Mouse (Mus musculus): ENCODE measurements around the gene 9830107B12Rik. TPM values are rescaled to one million over a fixed set of nuclear protein-coding genes. Genes with fewer than 3 reads are reported as not detected.

Gene 9830107B12Rik
- polyA plus RNA-seq, 1 experiment from 2014 or later, result not detected

DNA sequence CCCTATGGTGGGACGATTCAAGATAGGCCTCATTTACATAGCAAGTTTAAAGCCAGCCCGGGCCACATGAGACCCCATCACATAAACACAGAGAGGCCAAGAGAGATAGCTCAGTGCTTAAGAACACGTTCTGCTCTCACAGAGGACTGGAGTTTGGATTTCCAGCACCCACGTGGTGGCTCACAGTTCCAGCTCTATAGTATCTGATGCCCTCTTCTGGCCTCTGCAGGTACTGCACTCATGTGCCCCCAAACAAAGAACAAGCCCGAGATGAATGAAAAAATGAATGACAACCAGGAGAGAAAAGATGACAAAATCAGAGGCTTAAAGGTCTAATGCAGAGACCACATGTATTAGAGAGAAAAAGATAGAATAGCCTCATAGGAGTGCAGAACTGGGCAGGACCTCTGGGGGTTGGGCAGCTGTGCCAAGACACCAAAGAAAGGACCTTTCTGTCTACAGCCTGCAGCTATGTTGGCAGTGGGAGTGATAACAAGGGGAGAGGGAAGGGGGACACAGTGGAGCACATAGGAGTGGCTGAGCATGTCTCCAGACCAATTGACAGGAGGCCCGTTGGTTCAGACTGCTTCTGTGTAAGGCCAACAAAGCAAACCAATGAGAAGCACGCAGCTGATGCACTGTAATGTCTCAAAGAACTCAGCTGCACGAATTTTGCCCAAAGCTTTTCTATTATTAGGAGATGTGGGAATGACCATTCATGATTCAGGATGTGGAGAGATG, 35.4 kb downstream of the 9830107B12Rik start:
- H3K4me2 ChIP-seq (replicated peaks), result no peak overlapping the region

DNA sequence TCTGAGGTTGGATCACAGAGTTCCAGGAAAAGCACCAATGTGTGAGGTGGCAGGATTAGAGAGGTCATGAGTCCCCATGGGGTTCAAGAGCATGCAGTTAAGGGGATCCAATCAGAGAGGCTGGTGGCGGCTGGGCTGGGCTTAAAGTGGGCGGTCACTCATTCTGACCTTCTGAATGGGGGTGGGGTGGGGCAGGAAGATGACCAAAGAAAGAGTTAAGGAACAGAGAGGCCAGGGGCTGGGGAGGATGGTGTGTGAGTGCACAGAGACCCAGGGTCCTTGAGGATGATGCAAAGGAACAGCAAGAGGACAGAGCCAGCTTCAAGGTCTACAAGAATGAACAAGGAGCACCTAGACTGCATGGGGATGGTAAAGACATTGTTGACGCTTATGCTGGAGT, 37.5 kb downstream of the 9830107B12Rik start:
- H3K4me3 ChIP-seq (replicated peaks; ENCODE audit: low read length), result no peak overlapping the region
- ATAC-seq (ENCODE audit: low FRiP score), result no peak
- H3K9ac ChIP-seq, result no peak overlapping the region
- 0 out of 2 replicates have a peak, but pooled peaks cover under 1% of the 10 kb centered on the region for H3K9me3 ChIP-seq (ENCODE audit: control insufficient read depth, low read length)
- 76% methylated on average over 3 of the region's 3 CpGs for WGBS
- H3K4me1 ChIP-seq (replicated peaks; ENCODE audit: control insufficient read depth, insufficient read depth, low read length), result no peaks in the 10 kb centered on the region
- no peaks in the 10 kb centered on the region for H3K27me3 ChIP-seq (ENCODE audit: control insufficient read depth, insufficient read depth, low read length)
- no peak overlapping the region for H3K4me2 ChIP-seq (replicated peaks)
- DNase-seq (ENCODE audit: low spot score), result no peak
- H3K27ac ChIP-seq, result no peak overlapping the region
- no peaks in the 10 kb centered on the region for H3K36me3 ChIP-seq (replicated peaks; ENCODE audit: control insufficient read depth, insufficient read depth)

More for the DNA sequence above, 35.4 kb downstream of the 9830107B12Rik start:
- 49% methylated on average over 8 of the region's 8 CpGs for WGBS
- ATAC-seq (ENCODE audit: low FRiP score) (no peak), DNase-seq (ENCODE audit: low spot score) (no peak)
- Histone ChIP-seq H3K4me3 (replicated peaks; ENCODE audit: low read length) (no peak overlapping the region), H3K27me3 (ENCODE audit: control insufficient read depth, insufficient read depth, low read length) (no peaks in the 10 kb centered on the region), H3K27ac (no peak overlapping the region), H3K4me1 (replicated peaks; ENCODE audit: control insufficient read depth, insufficient read depth, low read length) (no peaks in the 10 kb centered on the region), H3K9me3 (ENCODE audit: control insufficient read depth, low read length) (0 out of 2 replicates have a peak, but pooled peaks cover 5% of the 10 kb centered on the region), H3K9ac (no peak overlapping the region), H3K36me3 (replicated peaks; ENCODE audit: control insufficient read depth, insufficient read depth) (no peaks in the 10 kb centered on the region)

DNA sequence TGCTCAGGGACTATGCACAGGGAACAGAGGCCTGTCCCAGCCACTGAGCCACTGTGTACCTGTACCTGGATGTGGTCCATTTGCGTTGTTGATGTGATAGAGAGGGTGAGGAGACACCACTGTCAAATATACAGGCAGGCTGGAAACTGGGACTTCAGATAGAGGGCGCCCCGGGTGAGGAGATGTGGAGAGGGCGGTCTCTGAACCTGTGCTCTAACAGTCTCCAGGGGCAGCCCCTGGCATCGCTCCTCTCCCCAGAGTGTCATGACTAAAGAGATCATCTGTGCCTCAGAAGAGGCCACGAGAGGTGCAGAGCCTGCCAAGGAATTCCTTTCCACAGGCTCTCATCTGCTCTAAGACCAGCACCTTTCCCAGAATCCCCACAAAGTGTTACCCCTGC, 38.2 kb downstream of the 9830107B12Rik start:
- WGBS, result 47% methylated on average over 6 of the region's 6 CpGs

DNA sequence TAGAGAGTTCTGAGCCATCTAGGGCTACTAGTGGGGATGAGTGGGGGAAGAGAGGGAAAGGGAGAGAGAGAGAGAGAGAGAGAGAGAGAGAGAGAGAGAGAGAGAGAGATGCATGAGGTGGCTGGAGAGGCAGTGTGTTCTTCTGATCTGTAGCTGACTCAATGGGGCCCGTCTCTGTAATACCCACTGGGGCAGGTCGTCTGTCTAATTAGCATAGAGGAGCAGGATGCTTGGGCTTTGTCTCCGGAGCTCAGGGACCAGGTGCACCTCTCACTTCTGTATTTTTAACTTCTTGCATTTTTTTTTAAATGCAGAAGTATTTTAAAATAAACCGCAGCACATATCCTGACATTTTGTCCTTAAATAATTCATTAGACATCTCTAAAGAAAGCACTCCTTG, 38.7 kb downstream of the 9830107B12Rik start:
- H3K27ac ChIP-seq, result no peak overlapping the region
- H3K4me3 ChIP-seq (replicated peaks; ENCODE audit: low read length), result no peak overlapping the region
- no peak overlapping the region for H3K9ac ChIP-seq
- DNase-seq (ENCODE audit: low spot score) (no peak), ATAC-seq (ENCODE audit: low FRiP score) (no peak)
- no peaks in the 10 kb centered on the region for H3K4me1 ChIP-seq (replicated peaks; ENCODE audit: control insufficient read depth, insufficient read depth, low read length)
- 36% methylated on average over 4 of the region's 4 CpGs for WGBS
- no peak overlapping the region for H3K4me2 ChIP-seq (replicated peaks)
- no peaks in the 10 kb centered on the region for H3K36me3 ChIP-seq (replicated peaks; ENCODE audit: control insufficient read depth, insufficient read depth)
- no peaks in the 10 kb centered on the region for H3K27me3 ChIP-seq (ENCODE audit: control insufficient read depth, insufficient read depth, low read length)
- H3K9me3 ChIP-seq (ENCODE audit: control insufficient read depth, low read length), result no peaks in the 10 kb centered on the region

More for the DNA sequence above, 38.2 kb downstream of the 9830107B12Rik start:
- DNase-seq (ENCODE audit: low spot score), result no peak
- Histone ChIP-seq H3K4me2 (replicated peaks) (no peak overlapping the region), H3K4me3 (replicated peaks; ENCODE audit: low read length) (no peak overlapping the region), H3K27ac (no peak overlapping the region), H3K9me3 (ENCODE audit: control insufficient read depth, low read length) (no peaks in the 10 kb centered on the region), H3K36me3 (replicated peaks; ENCODE audit: control insufficient read depth, insufficient read depth) (no peaks in the 10 kb centered on the region), H3K27me3 (ENCODE audit: control insufficient read depth, insufficient read depth, low read length) (no peaks in the 10 kb centered on the region), H3K9ac (no peak overlapping the region), H3K4me1 (replicated peaks; ENCODE audit: control insufficient read depth, insufficient read depth, low read length) (no peaks in the 10 kb centered on the region)
- no peak for ATAC-seq (ENCODE audit: low FRiP score)

DNA sequence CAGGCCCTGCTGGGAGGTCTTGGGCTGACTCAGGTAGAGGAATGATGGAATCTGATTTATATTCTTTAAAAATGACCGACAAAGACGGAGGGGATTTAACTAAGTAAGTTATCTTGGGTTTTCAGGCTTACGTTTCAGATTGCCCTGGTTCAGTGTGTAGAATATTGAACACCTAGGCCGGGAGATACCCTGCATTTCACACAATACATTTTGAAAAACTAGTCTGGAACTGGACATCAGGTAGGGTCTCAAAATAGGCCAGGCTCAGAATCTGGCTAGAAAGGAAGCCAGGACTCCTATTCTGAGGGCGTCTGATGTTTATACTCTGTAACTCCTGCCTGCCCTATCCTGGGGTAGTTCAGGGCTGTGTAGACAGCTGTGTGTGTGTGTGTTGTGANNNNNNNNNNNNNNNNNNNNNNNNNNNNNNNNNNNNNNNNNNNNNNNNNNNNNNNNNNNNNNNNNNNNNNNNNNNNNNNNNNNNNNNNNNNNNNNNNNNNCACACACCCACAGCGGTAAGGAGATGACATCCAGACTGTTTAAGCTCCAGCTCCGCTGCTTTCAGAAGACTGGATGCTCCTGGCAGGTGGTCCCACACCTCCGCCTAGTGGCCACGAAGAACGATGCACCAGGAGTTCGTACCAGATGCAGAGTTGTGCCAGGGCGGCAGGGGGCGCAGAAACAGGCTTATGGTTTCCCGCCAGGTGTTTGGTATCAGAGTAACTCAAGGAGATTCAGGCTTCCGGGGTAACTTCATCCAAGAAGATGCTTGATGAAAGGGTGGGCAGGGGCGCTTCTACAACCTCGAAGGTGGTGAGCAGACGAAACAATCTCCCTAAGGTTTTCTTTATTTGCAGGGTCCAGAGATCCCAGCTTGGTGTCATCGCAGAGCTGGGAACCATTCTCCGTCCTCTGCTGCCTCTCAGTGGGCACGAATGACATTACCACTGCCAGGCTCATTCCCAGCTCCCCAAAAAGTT, 45.3 kb downstream of the 9830107B12Rik start:
- Histone ChIP-seq H3K27me3 (ENCODE audit: control insufficient read depth, insufficient read depth, low read length) (peaks cover 47% of the 10 kb centered on the region), H3K4me1 (replicated peaks; ENCODE audit: control insufficient read depth, insufficient read depth, low read length) (peaks cover 16% of the 10 kb centered on the region), H3K36me3 (replicated peaks; ENCODE audit: control insufficient read depth, insufficient read depth) (no peaks in the 10 kb centered on the region), H3K27ac (no peak overlapping the region), H3K4me3 (replicated peaks; ENCODE audit: low read length) (0 out of 2 replicates have a peak overlapping the region, but pooled peaks have one; percentile 11), H3K4me2 (replicated peaks) (peak overlapping the region; percentile 40), H3K9me3 (ENCODE audit: control insufficient read depth, low read length) (no peaks in the 10 kb centered on the region), H3K9ac (no peak overlapping the region)
- ATAC-seq (ENCODE audit: low FRiP score), result peak; percentile 77
- WGBS, result 14% methylated on average over 20 of the region's 21 CpGs
- DNase-seq (ENCODE audit: low spot score), result peak; percentile 94

DNA sequence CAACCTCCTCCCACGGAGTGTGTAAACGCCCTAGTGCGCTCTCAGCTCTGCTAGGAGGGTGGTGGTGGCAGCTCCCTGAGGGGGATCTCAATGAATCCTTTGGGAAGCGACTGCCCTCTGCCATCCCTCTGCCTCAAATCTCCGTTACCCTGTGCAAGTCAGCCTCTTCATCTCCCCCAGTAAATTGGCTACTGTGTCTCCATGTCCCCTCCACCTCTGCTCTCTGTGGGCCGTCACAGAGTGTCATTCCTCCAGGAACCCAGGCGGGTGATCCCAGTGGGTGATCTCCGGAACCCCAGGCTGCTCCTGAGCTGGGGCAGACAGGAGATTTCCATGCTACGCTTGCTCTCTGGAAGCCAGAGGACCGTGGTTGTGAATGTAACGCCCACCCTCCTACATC, 46.8 kb downstream of the 9830107B12Rik start:
- no peaks in the 10 kb centered on the region for H3K9me3 ChIP-seq (ENCODE audit: control insufficient read depth, low read length)
- DNase-seq (ENCODE audit: low spot score) (no peak), ATAC-seq (ENCODE audit: low FRiP score) (no peak)
- H3K9ac ChIP-seq, result no peak overlapping the region
- H3K36me3 ChIP-seq (replicated peaks; ENCODE audit: control insufficient read depth, insufficient read depth), result no peaks in the 10 kb centered on the region
- no peak overlapping the region for H3K4me3 ChIP-seq (replicated peaks; ENCODE audit: low read length)
- peaks cover 61% of the 10 kb centered on the region for H3K27me3 ChIP-seq (ENCODE audit: control insufficient read depth, insufficient read depth, low read length)
- H3K4me1 ChIP-seq (replicated peaks; ENCODE audit: control insufficient read depth, insufficient read depth, low read length), result peaks cover 16% of the 10 kb centered on the region
- 9% methylated on average over 11 of the region's 11 CpGs for WGBS
- no peak overlapping the region; the same call in 1 of the 2 replicates for H3K4me2 ChIP-seq (replicated peaks)
- no peak overlapping the region for H3K27ac ChIP-seq

DNA sequence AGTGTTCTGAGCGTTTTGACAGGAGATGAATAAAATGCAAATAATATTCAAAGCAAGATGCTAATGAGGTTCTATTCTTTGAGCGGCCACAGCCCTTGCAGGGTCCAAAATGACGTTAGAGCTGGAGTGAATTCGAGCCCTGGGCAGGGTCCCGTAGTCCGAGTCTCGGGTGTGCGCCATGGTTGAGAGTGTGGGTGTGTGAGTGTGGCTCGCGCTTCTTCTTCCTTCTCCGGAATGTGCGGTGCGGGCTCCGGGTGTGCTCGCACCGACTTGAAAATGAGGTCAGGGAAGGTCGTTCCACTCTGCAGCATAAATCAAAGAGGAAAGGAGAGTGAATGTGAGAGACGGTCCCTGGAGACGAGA, 47.6 kb downstream of the 9830107B12Rik start:
- WGBS, result 2% methylated on average over 19 of the region's 19 CpGs
- no peak for ATAC-seq (ENCODE audit: low FRiP score)
- H3K27me3 ChIP-seq (ENCODE audit: control insufficient read depth, insufficient read depth, low read length), result peaks cover 69% of the 10 kb centered on the region
- peaks cover 16% of the 10 kb centered on the region for H3K4me1 ChIP-seq (replicated peaks; ENCODE audit: control insufficient read depth, insufficient read depth, low read length)
- no peak overlapping the region for H3K27ac ChIP-seq
- no peak for DNase-seq (ENCODE audit: low spot score)
- peak overlapping the region; percentile 27 for H3K4me2 ChIP-seq (replicated peaks)
- no peak overlapping the region; the same call in 1 of the 2 replicates for H3K4me3 ChIP-seq (replicated peaks; ENCODE audit: low read length)
- no peak overlapping the region for H3K9ac ChIP-seq
- no peaks in the 10 kb centered on the region for H3K9me3 ChIP-seq (ENCODE audit: control insufficient read depth, low read length)
- H3K36me3 ChIP-seq (replicated peaks; ENCODE audit: control insufficient read depth, insufficient read depth), result no peaks in the 10 kb centered on the region

DNA sequence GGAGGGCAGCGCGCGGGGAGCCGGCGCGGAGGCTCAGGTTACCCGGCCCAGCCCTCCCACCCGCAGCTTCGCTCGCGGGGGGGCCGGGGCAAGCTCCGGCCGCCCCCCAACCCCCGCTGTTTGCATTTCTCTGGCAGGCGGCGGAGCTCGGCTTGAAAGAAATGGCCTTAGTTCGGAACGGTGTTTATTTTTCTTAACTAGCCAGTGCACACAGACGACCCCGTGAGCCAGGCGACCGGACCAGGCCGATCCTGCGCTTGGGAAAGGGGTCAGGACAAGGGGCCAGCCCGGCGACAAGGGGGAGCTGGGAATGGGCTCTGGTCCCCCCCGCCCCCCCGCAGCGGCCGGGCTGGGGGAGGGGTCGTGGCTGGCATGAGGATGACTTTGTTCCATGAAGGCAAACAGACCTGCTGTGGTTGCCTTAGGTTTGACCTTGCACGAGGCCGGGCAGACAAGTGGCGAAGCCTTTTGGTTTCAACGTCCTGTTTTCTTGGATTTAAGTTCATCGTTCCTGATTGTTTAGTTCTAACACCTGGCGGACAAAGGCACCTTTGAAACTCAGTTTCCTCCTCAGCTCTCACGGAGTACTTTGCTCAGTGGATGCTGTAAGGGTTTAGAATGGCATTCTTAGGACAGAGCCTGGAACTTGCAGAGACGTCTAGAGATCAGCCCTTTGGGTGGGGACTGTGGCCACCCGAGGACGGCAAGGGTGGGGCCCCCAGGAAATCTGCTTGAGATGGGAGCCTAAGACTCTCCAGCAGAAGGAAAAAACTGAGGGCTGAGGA, 48.1 kb downstream of the 9830107B12Rik start:
- DNase-seq (ENCODE audit: low spot score), result no peak
- Histone ChIP-seq H3K27me3 (ENCODE audit: control insufficient read depth, insufficient read depth, low read length) (peaks cover 72% of the 10 kb centered on the region), H3K4me1 (replicated peaks; ENCODE audit: control insufficient read depth, insufficient read depth, low read length) (peaks cover 16% of the 10 kb centered on the region), H3K9ac (0 out of 2 replicates have a peak overlapping the region, but pooled peaks have one; percentile 1), H3K4me3 (replicated peaks; ENCODE audit: low read length) (peak overlapping the region; percentile 19), H3K4me2 (replicated peaks) (peak overlapping the region; percentile 48), H3K9me3 (ENCODE audit: control insufficient read depth, low read length) (no peaks in the 10 kb centered on the region), H3K27ac (no peak overlapping the region), H3K36me3 (replicated peaks; ENCODE audit: control insufficient read depth, insufficient read depth) (no peaks in the 10 kb centered on the region)
- under 1% methylated on average over 38 of the region's 43 CpGs for WGBS
- ATAC-seq (ENCODE audit: low FRiP score), result no peak

All from hindbrain, embryonic 14.5 days (tissue).